Mouse (Mus musculus): Measurements from ENCODE around the gene Pianp.
A peak's percentile ranks its signal among the peaks of the same experiment; 100 is the strongest.

DNA sequence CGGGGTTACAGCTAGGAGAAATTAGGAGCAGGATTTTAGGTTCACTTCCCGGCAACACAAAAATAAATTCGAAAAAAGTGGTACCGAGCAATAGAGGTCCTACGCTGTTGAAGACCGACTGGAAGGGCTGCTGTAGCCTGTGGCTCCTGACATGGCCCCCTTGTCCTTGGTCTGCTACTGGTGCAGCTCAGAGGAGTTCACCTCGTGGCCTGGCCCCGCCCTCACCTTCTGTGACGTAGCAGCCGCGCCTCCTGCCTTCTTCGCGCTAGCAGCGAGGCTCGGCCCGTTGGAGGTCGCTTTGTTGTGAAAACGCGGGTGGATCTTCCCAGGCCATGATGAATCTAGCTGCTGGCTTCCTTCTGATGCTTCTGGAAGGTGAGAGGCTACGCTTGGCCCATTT lies 53.2 kb downstream of the Pianp start, which contains the start of gene Acrbp:
- TF ChIP-seq POLR2A (IDR thresholded peaks at IDR 0.05; ENCODE audit: insufficient read depth, low read length) (peak; percentile 10), EP300 (IDR thresholded peaks at IDR 0.05; ENCODE audit: insufficient read depth, low read depth, low read length) (0 out of 2 replicates have a peak, but pooled peaks have one; percentile 27)
